Mouse (Mus musculus): ENCODE results near the gene Gpc2.

Gpc2 gene

GRCm38 (mm10) chr5:138267114-138267513 is 12.7 kb downstream of the Gpc2 start:
- peaks cover 27% of the 10 kb centered on the region for H3K4me1 ChIP-seq (replicated peaks; ENCODE audit: low read depth, low read length)
- TF ChIP-seq NANOG (IDR thresholded peaks at IDR 0.05; ENCODE audit: borderline replicate concordance, low read length): no peak
- no peak for TF ChIP-seq CTCF (conservative IDR thresholded peaks at IDR 0.05; ENCODE audit: low read length)
- no peak for TF ChIP-seq POU5F1 (IDR thresholded peaks at IDR 0.05; ENCODE audit: borderline replicate concordance, low read length)

GRCm38 (mm10) chr5:138265712-138266111 is 14.1 kb downstream of the Gpc2 start:
- Histone ChIP-seq H3K36me3 (ENCODE audit: insufficient read depth, low read length) (peaks cover 35% of the 10 kb centered on the region), H3K9me3 (ENCODE audit: low read length) (no peaks in the 10 kb centered on the region), H3K4me3 (replicated peaks; ENCODE audit: low read length) (no peak overlapping the region), H3K27me3 (ENCODE audit: insufficient read depth, low read length) (peaks cover 15% of the 10 kb centered on the region), H3K4me1 (replicated peaks; ENCODE audit: low read depth, low read length) (peaks cover 32% of the 10 kb centered on the region)
- TF ChIP-seq CTCF (conservative IDR thresholded peaks at IDR 0.05; ENCODE audit: low read length) (no peak), POU5F1 (IDR thresholded peaks at IDR 0.05; ENCODE audit: borderline replicate concordance, low read length) (no peak), NANOG (IDR thresholded peaks at IDR 0.05; ENCODE audit: borderline replicate concordance, low read length) (no peak)

More at GRCm38 (mm10) chr5:138267114-138267513, 12.7 kb downstream of the Gpc2 start:
- Histone ChIP-seq H3K27me3 (ENCODE audit: insufficient read depth, low read length) (peaks cover 29% of the 10 kb centered on the region), H3K4me3 (replicated peaks; ENCODE audit: low read length) (no peak overlapping the region), H3K9me3 (ENCODE audit: low read length) (no peaks in the 10 kb centered on the region), H3K36me3 (ENCODE audit: insufficient read depth, low read length) (peaks cover 21% of the 10 kb centered on the region)

- Histone ChIP-seq H3K27me3 (ENCODE audit: insufficient read depth, low read length) (0 out of 2 replicates have a peak, but pooled peaks cover 4% of the 10 kb centered on the region), H3K4me1 (replicated peaks; ENCODE audit: low read depth, low read length) (peaks cover 43% of the 10 kb centered on the region), H3K9me3 (ENCODE audit: low read length) (no peaks in the 10 kb centered on the region), H3K4me3 (replicated peaks; ENCODE audit: low read length) (peak overlapping the region; percentile 97), H3K36me3 (ENCODE audit: insufficient read depth, low read length) (peaks cover 50% of the 10 kb centered on the region)
- no peak for TF ChIP-seq NANOG (IDR thresholded peaks at IDR 0.05; ENCODE audit: borderline replicate concordance, low read length)
- TF ChIP-seq POU5F1 (IDR thresholded peaks at IDR 0.05; ENCODE audit: borderline replicate concordance, low read length): no peak
- TF ChIP-seq CTCF (conservative IDR thresholded peaks at IDR 0.05; ENCODE audit: low read length): no peak
Observed at GRCm38 (mm10) chr5:138264207-138264578, 15.6 kb downstream of the Gpc2 start.

- peaks cover 49% of the 10 kb centered on the region for H3K4me1 ChIP-seq (replicated peaks; ENCODE audit: low read depth, low read length)
- H3K9me3 ChIP-seq (ENCODE audit: low read length): no peaks in the 10 kb centered on the region
- no peaks in the 10 kb centered on the region for H3K27me3 ChIP-seq (ENCODE audit: insufficient read depth, low read length)
- H3K36me3 ChIP-seq (ENCODE audit: insufficient read depth, low read length): peaks cover 56% of the 10 kb centered on the region
- TF ChIP-seq NANOG (IDR thresholded peaks at IDR 0.05; ENCODE audit: borderline replicate concordance, low read length) (no peak), CTCF (conservative IDR thresholded peaks at IDR 0.05; ENCODE audit: low read length) (no peak), POU5F1 (IDR thresholded peaks at IDR 0.05; ENCODE audit: borderline replicate concordance, low read length) (no peak)
- peak within 1 kb of the TSS; percentile 97 for H3K4me3 ChIP-seq (replicated peaks; ENCODE audit: low read length)
Observed at GRCm38 (mm10) chr5:138263260-138264206, 16.3 kb downstream of the Gpc2 start, which contains the start of gene BC037034. Gene BC037034 (minus strand): TSS chr5:138264033.

- H3K27me3 ChIP-seq (ENCODE audit: insufficient read depth, low read length): no peaks in the 10 kb centered on the region
- no peaks in the 10 kb centered on the region for H3K9me3 ChIP-seq (ENCODE audit: low read length)
- H3K4me3 ChIP-seq (replicated peaks; ENCODE audit: low read length): peak overlapping the region; percentile 97
- peaks cover 58% of the 10 kb centered on the region for H3K4me1 ChIP-seq (replicated peaks; ENCODE audit: low read depth, low read length)
- peaks cover 65% of the 10 kb centered on the region for H3K36me3 ChIP-seq (ENCODE audit: insufficient read depth, low read length)
- TF ChIP-seq CTCF (conservative IDR thresholded peaks at IDR 0.05; ENCODE audit: low read length) (no peak), POU5F1 (IDR thresholded peaks at IDR 0.05; ENCODE audit: borderline replicate concordance, low read length) (no peak), NANOG (IDR thresholded peaks at IDR 0.05; ENCODE audit: borderline replicate concordance, low read length) (no peak)
Observed at GRCm38 (mm10) chr5:138262582-138263240, 17.1 kb downstream of the Gpc2 start.

- Histone ChIP-seq H3K36me3 (ENCODE audit: insufficient read depth, low read length) (peaks cover 69% of the 10 kb centered on the region), H3K9me3 (ENCODE audit: low read length) (no peaks in the 10 kb centered on the region), H3K27me3 (ENCODE audit: insufficient read depth, low read length) (no peaks in the 10 kb centered on the region), H3K4me1 (replicated peaks; ENCODE audit: low read depth, low read length) (peaks cover 65% of the 10 kb centered on the region), H3K4me3 (replicated peaks; ENCODE audit: low read length) (0 out of 2 replicates have a peak overlapping the region, but pooled peaks have one; percentile 97)
- TF ChIP-seq POU5F1 (IDR thresholded peaks at IDR 0.05; ENCODE audit: borderline replicate concordance, low read length) (no peak), NANOG (IDR thresholded peaks at IDR 0.05; ENCODE audit: borderline replicate concordance, low read length) (no peak), CTCF (conservative IDR thresholded peaks at IDR 0.05; ENCODE audit: low read length) (no peak)
Observed at GRCm38 (mm10) chr5:138262001-138262400, 17.8 kb downstream of the Gpc2 start.

GRCm38 (mm10) chr5:138260834-138261233 is 19.0 kb downstream of the Gpc2 start:
- peaks cover 73% of the 10 kb centered on the region for H3K4me1 ChIP-seq (replicated peaks; ENCODE audit: low read depth, low read length)
- H3K9me3 ChIP-seq (ENCODE audit: low read length): no peaks in the 10 kb centered on the region
- TF ChIP-seq POU5F1 (IDR thresholded peaks at IDR 0.05; ENCODE audit: borderline replicate concordance, low read length) (no peak), NANOG (IDR thresholded peaks at IDR 0.05; ENCODE audit: borderline replicate concordance, low read length) (no peak), CTCF (conservative IDR thresholded peaks at IDR 0.05; ENCODE audit: low read length) (no peak)
- no peak overlapping the region for H3K4me3 ChIP-seq (replicated peaks; ENCODE audit: low read length)
- peaks cover 66% of the 10 kb centered on the region for H3K36me3 ChIP-seq (ENCODE audit: insufficient read depth, low read length)
- H3K27me3 ChIP-seq (ENCODE audit: insufficient read depth, low read length): no peaks in the 10 kb centered on the region

GRCm38 (mm10) chr5:138260051-138260450 is 19.8 kb downstream of the Gpc2 start:
- H3K9me3 ChIP-seq (ENCODE audit: low read length): no peaks in the 10 kb centered on the region
- no peaks in the 10 kb centered on the region for H3K27me3 ChIP-seq (ENCODE audit: insufficient read depth, low read length)
- no peak overlapping the region for H3K4me3 ChIP-seq (replicated peaks; ENCODE audit: low read length)
- TF ChIP-seq CTCF (conservative IDR thresholded peaks at IDR 0.05; ENCODE audit: low read length) (no peak), NANOG (IDR thresholded peaks at IDR 0.05; ENCODE audit: borderline replicate concordance, low read length) (no peak), POU5F1 (IDR thresholded peaks at IDR 0.05; ENCODE audit: borderline replicate concordance, low read length) (no peak)
- H3K36me3 ChIP-seq (ENCODE audit: insufficient read depth, low read length): peaks cover 58% of the 10 kb centered on the region
- H3K4me1 ChIP-seq (replicated peaks; ENCODE audit: low read depth, low read length): peaks cover 74% of the 10 kb centered on the region
